Mouse (Mus musculus): ENCODE measurements around the gene Alcam.

GRCm38 (mm10) chr16:52383456-52384185 lies 70.3 kb downstream of the Alcam start:
- TF ChIP-seq CTCF (IDR thresholded peaks at IDR 0.05; ENCODE audit: low read depth, low read length) (no peak), POLR2A (IDR thresholded peaks at IDR 0.05; ENCODE audit: borderline replicate concordance, low read depth, low read length) (no peak)
